Mouse (Mus musculus) E14TG2a.4 (cell line): ENCODE measurements around the gene Ebf3.

ENCODE experiments used
- CTCF ChIP-seq: conservative IDR thresholded peaks from 2 replicates; pipeline ENCODE4 v1.5.1; 2014; ENCODE audit warnings: low read length
- NANOG ChIP-seq: IDR thresholded peaks from 2 replicates; pipeline ENCODE4 v1.6.1; 2014; ENCODE audit warnings: borderline replicate concordance, low read length, mixed read lengths
- POU5F1 ChIP-seq: IDR thresholded peaks from 2 replicates; pipeline ENCODE4 v1.6.1; 2014; ENCODE audit warnings: low read length, borderline replicate concordance

- TF ChIP-seq CTCF (no peak), POU5F1 (no peak), NANOG (no peak)
Observed at GRCm38 (mm10) chr7:137295612-137296011, 18.6 kb downstream of the Ebf3 start.
